Mouse (Mus musculus) ovary, adult 10 weeks (tissue): ENCODE results near the gene Gm10228. TPM values are rescaled to one million over a fixed set of nuclear protein-coding genes. Genes with fewer than 3 reads are reported as not detected.

ENCODE experiments used
- polyA plus RNA-seq: library from polyadenylated mRNA; stranded (reverse); fragments of 350-450 nt; fragmentation: Illumina TruSeq; extraction: RNeasy Lipid Tissue Mini Kit (QIAGEN cat#74804); gene quantifications from one replicate; pipeline ENCODE4 v1.2.3, GENCODE M21; 2014

Gm10228 gene
- not detected for polyA plus RNA-seq

GRCm38 (mm10) chr16:89041372-89041771 lies at the start of gene Gm10228:
Gene Gm10228, minus strand, starts transcription at chr16:89041472.

GRCm38 (mm10) chr16:89063902-89064301 lies 22.6 kb upstream of the Gm10228 start, which contains the start of gene 1110025L11Rik:
Gene 1110025L11Rik, minus strand, starts transcription at chr16:89064002.

GRCm38 (mm10) chr16:89047783-89048182 lies 6.5 kb upstream of the Gm10228 start, which contains the start of gene Krtap6-5:
Gene Krtap6-5, minus strand, starts transcription at chr16:89047883.

GRCm38 (mm10) chr16:89031399-89031798 lies 9.9 kb downstream of the Gm10228 start, which contains the start of gene Krtap6-1:
Gene Krtap6-1, plus strand, starts transcription at chr16:89031699.

GRCm38 (mm10) chr16:89014984-89015383 lies 26.3 kb downstream of the Gm10228 start, which contains the start of gene Gm10229:
Gene Gm10229, plus strand, starts transcription at chr16:89015284.

GRCm38 (mm10) chr16:89010659-89011058 lies 30.6 kb downstream of the Gm10228 start, which contains the start of gene Krtap22-2:
Gene Krtap22-2, minus strand, starts transcription at chr16:89010759.

Other genes with a start within 250 kb of the Gm10228 start
- not detected for gene Gm20741, start 229.3 kb downstream of the Gm10228 start, polyA plus RNA-seq
- not detected for gene Krtap15, start 221.3 kb downstream of the Gm10228 start, polyA plus RNA-seq
- not detected for gene Krtap14, start 215.3 kb downstream of the Gm10228 start, polyA plus RNA-seq
- gene Krtap19-1, start 172.1 kb downstream of the Gm10228 start, polyA plus RNA-seq = not detected
- not detected for gene Krtap19-2, start 167.2 kb downstream of the Gm10228 start, polyA plus RNA-seq
- not detected for gene Krtap19-3, start 163.4 kb downstream of the Gm10228 start, polyA plus RNA-seq
- not detected for gene Krtap19-4, start 156.4 kb downstream of the Gm10228 start, polyA plus RNA-seq
- gene Krtap19-5, start 145.0 kb downstream of the Gm10228 start, polyA plus RNA-seq = not detected
- not detected for gene Krtap19-9b, start 109.2 kb downstream of the Gm10228 start, polyA plus RNA-seq
- gene Krtap16-3, start 78.6 kb downstream of the Gm10228 start, polyA plus RNA-seq = not detected
- not detected for gene Krtap22-2, start 30.7 kb downstream of the Gm10228 start, polyA plus RNA-seq
- not detected for gene Gm10229, start 26.2 kb downstream of the Gm10228 start, polyA plus RNA-seq
- gene Krtap6-1, start 9.8 kb downstream of the Gm10228 start, polyA plus RNA-seq = not detected
- gene Krtap6-5, start 6.4 kb upstream of the Gm10228 start, polyA plus RNA-seq = not detected
- gene 1110025L11Rik, start 22.5 kb upstream of the Gm10228 start, polyA plus RNA-seq = not detected
- gene Krtap6-3, start 42.5 kb upstream of the Gm10228 start, polyA plus RNA-seq = not detected
- gene Gm6358, start 99.4 kb upstream of the Gm10228 start, polyA plus RNA-seq = not detected
- not detected for gene Gm10061, start 109.6 kb upstream of the Gm10228 start, polyA plus RNA-seq
- not detected for gene Gm9789, start 116.5 kb upstream of the Gm10228 start, polyA plus RNA-seq
- gene Gm7735, start 128.0 kb upstream of the Gm10228 start, polyA plus RNA-seq = not detected
- not detected for gene 1110057P08Rik, start 133.3 kb upstream of the Gm10228 start, polyA plus RNA-seq
- gene Krtap20-2, start 164.4 kb upstream of the Gm10228 start, polyA plus RNA-seq = not detected